Mouse (Mus musculus) neural tube, embryonic 14.5 days (tissue): ENCODE data around the gene Rcor1. TPM values are rescaled to one million over a fixed set of nuclear protein-coding genes. Genes with fewer than 3 reads are reported as not detected.

Experiments used
- ATAC-seq: fragments of 200-750 bp; cut with Nextera tagmentation; 2 replicates; pipeline ENCODE4 v1.8.0; 2017; ENCODE audit warnings: low read depth, mild to moderate bottlenecking, moderate TSS enrichment, moderate library complexity
- H3K27ac ChIP-seq: fragments of 300-500 bp; sonication (generic); 2 replicates; pipeline ENCODE4 v1.5.1; 2014; ENCODE audit warnings: low read depth, mild to moderate bottlenecking, control low read depth, low read length, moderate library complexity, mixed read lengths
- H3K27me3 ChIP-seq: fragments of 300-500 bp; sonication (generic); 2 replicates; pipeline ENCODE4 v1.6.1; 2014; ENCODE audit warnings: low read length; ENCODE audit not compliant: control insufficient read depth, insufficient read depth
- H3K36me3 ChIP-seq: fragments of 300-500 bp; sonication (generic); 2 replicates; pipeline ENCODE4 v1.6.1; 2014; ENCODE audit warnings: low read length, mixed read lengths; ENCODE audit not compliant: control insufficient read depth, insufficient read depth
- H3K4me1 ChIP-seq: fragments of 300-500 bp; sonication (generic); 2 replicates; pipeline ENCODE4 v1.6.1; 2014; ENCODE audit warnings: low read length; ENCODE audit not compliant: control insufficient read depth, insufficient read depth
- H3K4me2 ChIP-seq: fragments of 300-500 bp; sonication (generic); 2 replicates; pipeline ENCODE4 v1.6.1; 2014; ENCODE audit warnings: mild to moderate bottlenecking, low read depth, low read length, control low read depth
- H3K4me3 ChIP-seq: fragments of 300-500 bp; sonication (generic); 2 replicates; pipeline ENCODE4 v1.5.1; 2014; ENCODE audit warnings: low read depth, low read length, control low read depth, mixed read lengths
- H3K9ac ChIP-seq: fragments of 300-500 bp; sonication (generic); replicated peaks from 2 replicates; pipeline ENCODE4 v1.6.1; 2014; ENCODE audit warnings: low read depth, mild to moderate bottlenecking, control low read depth, low read length, mixed read lengths
- H3K9me3 ChIP-seq: fragments of 300-500 bp; sonication (generic); 2 replicates; pipeline ENCODE4 v1.6.1; 2016; ENCODE audit warnings: low read length; ENCODE audit not compliant: control insufficient read depth
- WGBS: fragments of 180-500 bp; shearing (Covaris S2); extraction: QIAGEN DNeasy Blood & Tissue Kit; methylation state at CpG from one replicate; pipeline ENCODE4 v1.1.7; 2014; 5-methylcytosine and 5-hydroxymethylcytosine counted together
- polyA plus RNA-seq: library from polyadenylated mRNA; unstranded; fragments of >200 nt; fragmentation: Nextera tagmentation; extraction: Ambion mirVana; gene quantifications from 2 replicates; pipeline ENCODE4 v1.2.1, GENCODE M21; 2014

Gene Rcor1
- polyA plus RNA-seq, 1 experiment from 2014 or later = 7.4 TPM

DNA sequence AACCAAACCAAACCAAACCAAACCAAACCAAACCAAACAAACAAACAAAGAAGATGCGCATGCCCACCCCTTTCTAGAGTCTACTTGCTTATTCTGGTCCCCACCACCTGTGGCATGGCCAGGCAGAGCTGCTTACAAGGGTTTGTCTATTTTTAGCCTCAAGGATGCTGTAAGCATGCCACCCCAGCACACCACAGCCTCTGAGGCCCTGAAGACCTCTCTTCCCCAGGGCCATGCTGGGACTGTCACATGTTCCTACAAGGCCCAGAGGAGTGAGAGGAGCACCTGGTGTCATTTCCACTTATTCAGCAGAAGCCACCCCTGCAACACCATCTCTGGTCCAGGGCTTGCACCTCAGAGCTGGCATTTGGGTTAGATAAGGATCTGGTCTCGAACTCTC, 105.4 kb downstream of the Rcor1 start:
- Histone ChIP-seq H3K9me3 (no peaks in the 10 kb centered on the region), H3K4me2 (no peak overlapping the region), H3K4me3 (no peak overlapping the region), H3K9ac (no peak overlapping the region), H3K27ac (no peak overlapping the region), H3K4me1 (peaks cover 14% of the 10 kb centered on the region), H3K36me3 (no peaks in the 10 kb centered on the region), H3K27me3 (no peaks in the 10 kb centered on the region)
- ATAC-seq = no peak
- WGBS = 98% methylated on average over 2 of the region's 2 CpGs

DNA sequence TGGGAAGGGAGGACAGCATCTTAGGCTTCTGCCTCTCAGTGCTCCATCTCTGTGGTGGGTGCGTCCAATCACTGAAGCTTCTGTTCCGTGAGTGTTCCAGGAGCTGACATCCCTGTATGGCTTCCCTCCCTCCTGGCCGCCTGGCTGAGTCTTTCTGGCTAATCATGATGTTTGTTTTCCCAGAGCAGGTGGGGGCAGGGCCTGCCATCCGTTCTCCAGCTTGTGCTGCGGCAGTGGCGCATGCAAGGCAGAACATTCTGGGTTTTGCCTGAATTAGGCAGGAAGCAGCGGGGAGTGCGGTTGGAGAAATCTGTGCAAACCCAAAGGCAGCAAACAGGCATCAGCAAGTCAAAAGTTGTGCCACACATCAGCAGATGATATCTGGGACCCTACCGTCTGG, 106.1 kb downstream of the Rcor1 start:
- 44% methylated on average over 9 of the region's 9 CpGs for WGBS
- Histone ChIP-seq H3K4me1 (peaks cover 14% of the 10 kb centered on the region), H3K9ac (no peak overlapping the region)

DNA sequence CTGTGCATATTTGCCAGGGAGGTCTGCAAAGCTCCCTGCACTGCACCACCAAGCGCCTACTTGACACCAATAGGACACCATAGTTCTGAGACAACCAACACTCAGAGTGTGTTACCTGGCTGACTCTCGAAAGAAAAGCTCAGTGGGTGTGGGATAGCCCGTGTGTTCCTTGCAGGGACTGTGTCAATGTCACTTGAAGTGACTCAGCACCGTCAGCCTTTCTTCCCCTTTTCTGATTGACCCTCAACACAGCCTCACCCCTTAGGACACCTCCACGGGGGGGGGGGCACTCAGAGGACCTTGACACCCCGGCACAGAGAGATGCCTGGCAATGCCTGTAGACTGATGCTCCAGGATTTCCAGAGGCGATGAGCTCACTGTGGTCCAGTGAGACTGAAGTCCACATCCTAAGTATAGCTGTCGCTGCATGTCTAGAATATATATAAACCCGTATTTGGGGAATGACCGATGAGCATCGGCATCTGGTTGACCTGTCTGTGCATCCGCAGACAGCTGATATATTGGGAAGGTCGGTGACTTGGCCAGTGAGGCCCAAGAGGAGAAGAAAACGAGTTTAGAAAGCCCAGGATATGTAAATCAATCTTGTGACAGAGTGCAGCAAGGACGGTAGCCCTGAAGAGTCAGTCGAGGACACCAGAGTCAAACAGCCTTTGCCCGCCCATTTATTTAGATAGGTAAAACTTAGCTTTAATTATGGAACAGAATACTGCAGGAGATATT, 110.5 kb downstream of the Rcor1 start:
- ATAC-seq = no peak
- 62% methylated on average over 17 of the region's 17 CpGs for WGBS
- H3K4me2 ChIP-seq = no peak overlapping the region

More for the DNA sequence above, 106.1 kb downstream of the Rcor1 start:
- H3K9me3 ChIP-seq = no peaks in the 10 kb centered on the region
- H3K4me3 ChIP-seq = no peak overlapping the region
- no peak overlapping the region for H3K27ac ChIP-seq
- H3K27me3 ChIP-seq = no peaks in the 10 kb centered on the region
- no peak overlapping the region for H3K4me2 ChIP-seq
- H3K36me3 ChIP-seq = no peaks in the 10 kb centered on the region
- no peak for ATAC-seq

DNA sequence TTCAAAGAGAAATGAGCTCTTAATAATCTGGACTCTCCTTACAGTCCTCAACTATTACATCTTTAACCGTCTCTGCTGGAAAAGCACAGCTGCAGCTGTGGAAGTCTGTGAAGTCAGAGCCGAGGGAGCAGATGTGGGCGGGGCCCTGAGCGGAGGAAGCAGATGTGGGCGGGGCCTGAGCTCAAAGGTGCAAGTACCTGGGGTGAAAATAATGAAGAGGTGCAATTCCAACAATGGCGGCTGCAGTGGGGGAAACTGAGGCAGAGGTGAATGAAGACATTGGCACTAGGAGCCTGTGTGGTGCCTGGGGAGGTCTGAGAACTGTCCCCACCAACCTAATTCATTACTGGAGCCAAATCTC, 111.1 kb downstream of the Rcor1 start:
- Histone ChIP-seq H3K4me1 (peaks cover 7% of the 10 kb centered on the region; the same call in 1 of the 2 replicates), H3K9ac (no peak overlapping the region), H3K9me3 (no peaks in the 10 kb centered on the region), H3K36me3 (no peaks in the 10 kb centered on the region), H3K4me2 (no peak overlapping the region), H3K4me3 (no peak overlapping the region), H3K27me3 (no peaks in the 10 kb centered on the region), H3K27ac (no peak overlapping the region)
- no peak for ATAC-seq
- 13% methylated on average over 6 of the region's 6 CpGs for WGBS

More for the DNA sequence above, 110.5 kb downstream of the Rcor1 start:
- no peak overlapping the region for H3K4me3 ChIP-seq
- H3K9ac ChIP-seq = no peak overlapping the region
- H3K27ac ChIP-seq = no peak overlapping the region
- H3K36me3 ChIP-seq = no peaks in the 10 kb centered on the region
- H3K9me3 ChIP-seq = no peaks in the 10 kb centered on the region
- peaks cover 8% of the 10 kb centered on the region; the same call in 1 of the 2 replicates for H3K4me1 ChIP-seq
- H3K27me3 ChIP-seq = no peaks in the 10 kb centered on the region

DNA sequence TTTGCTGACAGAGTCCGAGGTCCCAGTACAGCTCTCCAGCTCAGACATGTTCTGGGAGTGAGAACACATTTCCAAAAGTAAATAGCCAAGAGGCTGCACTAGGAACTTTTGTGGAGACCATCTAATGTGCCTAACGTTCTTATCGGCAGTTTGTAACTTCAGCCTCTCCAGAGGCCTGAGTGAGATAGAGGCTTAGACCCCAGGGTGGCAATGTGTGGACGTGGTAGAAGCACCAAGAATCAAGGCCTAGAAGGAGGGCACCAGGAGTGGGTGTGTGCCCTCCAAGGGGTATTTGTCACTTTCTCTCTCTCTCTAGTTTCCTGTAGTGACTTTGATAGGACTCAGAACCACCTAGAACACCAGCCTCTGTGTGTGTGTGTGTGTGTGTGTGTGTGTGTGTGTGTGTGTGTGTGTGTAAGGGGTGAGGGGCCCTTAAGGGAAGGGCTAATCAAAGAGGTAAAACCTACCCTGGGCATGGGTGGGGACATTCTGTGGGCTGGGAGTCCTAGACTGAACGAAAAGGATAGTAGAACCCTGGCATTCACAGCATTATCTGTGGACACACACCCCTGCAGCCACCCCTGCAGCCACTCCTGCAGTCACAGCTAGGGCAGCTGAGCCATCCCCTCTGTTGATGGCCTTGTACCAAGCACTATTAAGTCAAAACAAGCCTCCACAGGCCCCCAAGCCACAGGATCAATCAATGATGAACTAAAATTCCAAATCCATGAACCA, 112.4 kb downstream of the Rcor1 start:
- no peak overlapping the region for H3K4me2 ChIP-seq
- H3K9me3 ChIP-seq = no peaks in the 10 kb centered on the region
- ATAC-seq = no peak
- WGBS = 88% methylated on average over 5 of the region's 5 CpGs
- no peaks in the 10 kb centered on the region for H3K36me3 ChIP-seq
- H3K4me3 ChIP-seq = no peak overlapping the region
- H3K27me3 ChIP-seq = no peaks in the 10 kb centered on the region
- no peak overlapping the region for H3K27ac ChIP-seq
- H3K9ac ChIP-seq = no peak overlapping the region
- 0 out of 2 replicates have a peak, but pooled peaks cover 3% of the 10 kb centered on the region for H3K4me1 ChIP-seq

DNA sequence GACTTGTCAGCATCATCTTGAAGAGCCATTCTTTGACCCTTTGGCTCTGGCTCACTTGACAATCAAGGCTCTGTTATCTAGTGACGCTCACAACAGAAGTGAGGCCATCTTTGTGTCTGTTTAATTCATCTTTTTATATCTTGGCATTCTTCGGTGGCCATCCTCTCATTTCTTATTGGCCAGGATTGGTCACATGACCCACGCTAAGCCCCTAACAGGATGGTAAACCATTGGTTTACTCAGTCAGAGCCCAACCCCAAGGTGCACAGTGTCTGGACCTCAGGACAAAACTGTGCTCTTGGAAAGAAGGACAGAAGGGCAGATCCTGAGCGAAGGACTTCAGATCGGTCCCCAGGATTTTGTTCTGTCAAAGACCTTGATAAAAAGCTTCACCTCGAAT, 113.4 kb downstream of the Rcor1 start:
- Histone ChIP-seq H3K27me3 (no peaks in the 10 kb centered on the region), H3K27ac (no peak overlapping the region), H3K9me3 (no peaks in the 10 kb centered on the region), H3K4me2 (no peak overlapping the region), H3K9ac (no peak overlapping the region), H3K4me3 (no peak overlapping the region), H3K36me3 (no peaks in the 10 kb centered on the region), H3K4me1 (0 out of 2 replicates have a peak, but pooled peaks cover 3% of the 10 kb centered on the region)
- WGBS = 88% methylated on average over 6 of the region's 6 CpGs
- ATAC-seq = no peak

DNA sequence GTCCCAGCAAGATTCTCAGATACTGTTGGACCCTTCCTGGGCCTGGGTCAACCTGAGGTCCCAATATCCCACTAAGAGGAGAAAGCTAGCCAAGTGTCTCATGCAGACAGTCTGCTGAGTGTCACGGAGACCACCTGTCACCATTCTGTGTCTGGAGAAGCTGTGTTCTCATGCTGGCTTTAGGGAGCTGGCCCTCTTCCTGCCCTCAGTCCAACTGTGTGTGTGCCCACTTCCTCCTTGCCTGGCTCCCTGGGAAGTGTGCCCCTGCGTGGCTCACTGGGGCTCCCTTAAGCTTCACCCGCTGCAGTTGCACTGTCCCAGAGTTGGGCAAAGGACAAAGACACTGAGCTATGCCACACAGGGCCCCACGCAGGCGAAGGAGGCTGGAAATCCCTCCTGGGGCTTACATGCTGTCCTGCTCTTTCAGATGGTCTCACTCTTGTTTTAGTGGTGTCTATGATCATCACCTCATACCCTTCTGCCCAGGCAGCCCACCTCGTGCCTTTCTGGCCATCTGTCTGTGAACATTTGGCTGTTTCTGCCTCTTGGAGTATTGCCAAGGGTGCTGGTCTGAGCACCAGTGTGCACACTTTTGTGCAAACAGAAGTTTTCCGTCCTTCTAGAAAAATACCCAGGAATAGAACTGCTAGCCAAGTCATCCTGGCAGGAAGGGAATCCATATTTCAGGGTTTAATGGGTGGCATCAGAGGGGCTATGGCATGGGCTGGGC, 114.0 kb downstream of the Rcor1 start:
- no peak overlapping the region for H3K4me3 ChIP-seq

DNA sequence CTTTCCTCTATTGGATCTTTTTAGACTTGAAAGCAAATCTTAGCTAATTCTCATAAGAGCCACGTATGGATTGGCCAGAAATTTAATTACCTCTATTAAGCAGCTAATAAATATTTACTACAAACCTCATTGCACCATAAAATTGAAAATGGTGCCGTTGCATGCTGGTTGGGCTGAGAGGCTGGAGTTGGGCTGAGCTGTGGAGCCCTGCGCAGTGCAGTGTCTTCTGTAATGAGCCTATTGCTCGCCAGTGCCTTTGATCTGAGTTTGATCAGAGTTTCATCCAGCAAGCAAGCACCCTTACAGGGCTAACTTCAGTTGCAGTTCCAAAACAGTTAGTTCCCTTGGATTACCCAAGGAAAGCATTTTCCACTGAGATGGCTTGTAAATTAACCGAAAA, 114.8 kb downstream of the Rcor1 start:
- no peak overlapping the region for H3K27ac ChIP-seq
- no peak for ATAC-seq
- no peaks in the 10 kb centered on the region for H3K27me3 ChIP-seq
- no peaks in the 10 kb centered on the region for H3K9me3 ChIP-seq
- H3K4me2 ChIP-seq = no peak overlapping the region
- H3K4me3 ChIP-seq = no peak overlapping the region
- 41% methylated on average over 5 of the region's 5 CpGs for WGBS
- 0 out of 2 replicates have a peak, but pooled peaks cover 3% of the 10 kb centered on the region for H3K4me1 ChIP-seq
- H3K9ac ChIP-seq = no peak overlapping the region
- H3K36me3 ChIP-seq = no peaks in the 10 kb centered on the region

More for the DNA sequence above, 114.0 kb downstream of the Rcor1 start:
- H3K4me1 ChIP-seq = 0 out of 2 replicates have a peak, but pooled peaks cover 3% of the 10 kb centered on the region
- no peak overlapping the region for H3K27ac ChIP-seq
- H3K4me2 ChIP-seq = no peak overlapping the region
- 70% methylated on average over 7 of the region's 7 CpGs for WGBS
- no peaks in the 10 kb centered on the region for H3K36me3 ChIP-seq
- H3K9ac ChIP-seq = no peak overlapping the region
- H3K27me3 ChIP-seq = no peaks in the 10 kb centered on the region
- ATAC-seq = no peak
- H3K9me3 ChIP-seq = no peaks in the 10 kb centered on the region
